Mouse (Mus musculus): Measurements from ENCODE around the gene Mmp2.
"Not testable (repeated sequence)": the region's sequence is repeated elsewhere in the genome, so short reads cannot be mapped to it uniquely, and the experiment has no call there.

The Mmp2 gene

GRCm38 (mm10) chr8:92827243-92828034, at the start of gene Mmp2:
Mmp2 (plus strand) TSS chr8:92827291.
- DNase-seq (ENCODE audit: low read depth, low spot score), result no peak

- DNase-seq (ENCODE audit: low read depth, low spot score), result no peak
Measured at GRCm38 (mm10) chr8:92780976-92781375, 46.1 kb upstream of the Mmp2 start.

DNA sequence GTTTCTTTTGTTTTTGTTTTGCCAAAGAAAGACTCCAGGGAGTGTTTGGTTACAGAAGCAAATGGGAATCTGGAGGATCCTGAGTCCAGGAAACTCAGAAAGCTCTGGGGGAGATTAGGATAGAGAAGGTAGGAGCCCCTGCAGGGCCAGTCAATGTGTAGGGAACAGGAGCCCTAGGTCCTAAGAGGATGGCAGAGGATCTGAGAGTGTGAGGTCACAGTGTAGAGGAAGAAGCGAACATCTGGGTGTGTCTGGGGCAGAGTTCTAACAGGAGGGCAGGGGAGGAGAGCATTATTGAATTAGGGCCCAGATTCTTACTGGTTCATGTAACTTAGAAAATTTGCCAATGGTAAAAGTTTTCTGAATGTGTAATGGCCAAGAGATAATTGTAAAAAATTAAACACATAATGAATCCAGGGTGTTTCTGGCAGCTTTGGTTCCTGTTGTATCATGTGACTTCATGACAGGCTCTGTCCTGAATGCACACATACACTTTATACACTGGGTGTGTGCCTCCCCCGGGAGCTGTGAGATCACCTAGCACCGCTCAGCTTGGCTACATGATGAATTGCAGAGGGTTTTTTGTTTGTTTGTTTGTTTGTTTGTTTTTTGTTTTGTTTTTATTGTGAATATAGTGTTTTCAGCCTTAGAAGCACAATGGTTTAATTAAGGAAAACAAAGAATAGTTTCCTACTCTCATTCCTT, 43.0 kb upstream of the Mmp2 start:
- no peak for DNase-seq (ENCODE audit: low read depth, low spot score)

GRCm38 (mm10) chr8:92790835-92791234, 36.3 kb upstream of the Mmp2 start:
- DNase-seq (ENCODE audit: low read depth, low spot score), result no peak

- not testable (repeated sequence) for DNase-seq (ENCODE audit: low read depth, low spot score)
Measured at GRCm38 (mm10) chr8:92791999-92792398, 35.1 kb upstream of the Mmp2 start.

DNA sequence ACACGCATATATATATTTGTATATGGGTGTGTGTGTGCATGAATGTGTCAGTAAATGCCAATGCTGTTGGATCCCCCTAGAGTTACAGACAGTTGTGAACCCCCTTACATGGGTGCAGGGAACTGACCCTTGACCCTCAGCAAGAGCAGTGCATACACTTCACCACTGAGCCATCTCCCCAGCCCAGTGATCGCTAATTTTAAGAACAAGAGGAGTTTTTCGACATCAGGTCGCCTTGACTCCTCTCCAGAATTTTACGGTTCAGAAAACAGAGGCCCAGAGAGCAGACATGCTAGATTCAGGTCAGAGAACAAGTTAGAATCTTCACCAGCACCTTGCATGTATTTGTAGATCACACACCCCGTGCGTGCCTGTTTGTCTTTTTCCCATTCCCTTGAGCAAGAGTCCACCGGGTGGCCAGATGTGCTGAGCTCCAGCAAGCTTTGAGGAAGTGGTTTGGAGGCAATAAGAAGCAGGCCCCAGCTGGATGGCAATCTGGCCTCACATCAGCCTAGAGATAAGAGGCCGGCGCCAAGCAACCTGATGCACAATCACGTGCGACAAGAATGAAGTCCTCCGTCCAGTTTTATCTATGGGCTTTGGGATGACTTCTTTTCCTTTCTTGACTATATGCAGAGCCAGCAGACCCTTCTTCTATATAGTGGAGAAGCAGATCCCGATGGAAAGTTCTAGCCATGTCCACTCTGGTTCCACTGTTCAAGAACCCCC, 33.1 kb upstream of the Mmp2 start:
- DNase-seq (ENCODE audit: low read depth, low spot score), result no peak

GRCm38 (mm10) chr8:92797527-92797931, 29.6 kb upstream of the Mmp2 start:
- DNase-seq (ENCODE audit: low read depth, low spot score), result no peak

DNA sequence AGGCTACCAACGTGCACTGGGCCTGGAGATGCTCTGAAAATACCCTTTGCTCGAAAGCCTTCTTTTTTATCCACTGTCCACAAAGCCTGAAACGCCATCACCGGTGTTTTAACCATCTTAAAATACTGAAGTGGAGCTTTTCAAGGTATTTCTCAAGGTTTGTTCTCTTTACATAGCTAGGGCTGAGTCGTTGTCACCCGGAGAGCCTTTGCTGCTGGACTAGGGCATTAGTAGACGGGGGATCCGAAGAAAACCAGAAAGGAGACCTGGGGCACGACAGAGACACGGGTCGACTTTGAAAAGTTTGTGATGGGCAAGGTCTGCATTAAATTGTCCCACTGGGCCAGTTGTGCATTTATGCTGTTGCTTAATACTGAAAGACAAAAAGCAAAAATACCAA, 27.7 kb upstream of the Mmp2 start:
- no peak for DNase-seq (ENCODE audit: low read depth, low spot score)

- DNase-seq (ENCODE audit: low read depth, low spot score), result no peak
Measured at GRCm38 (mm10) chr8:92801231-92801630, 25.9 kb upstream of the Mmp2 start.

GRCm38 (mm10) chr8:92802591-92802990, 24.5 kb upstream of the Mmp2 start:
- no peak for DNase-seq (ENCODE audit: low read depth, low spot score)

DNA sequence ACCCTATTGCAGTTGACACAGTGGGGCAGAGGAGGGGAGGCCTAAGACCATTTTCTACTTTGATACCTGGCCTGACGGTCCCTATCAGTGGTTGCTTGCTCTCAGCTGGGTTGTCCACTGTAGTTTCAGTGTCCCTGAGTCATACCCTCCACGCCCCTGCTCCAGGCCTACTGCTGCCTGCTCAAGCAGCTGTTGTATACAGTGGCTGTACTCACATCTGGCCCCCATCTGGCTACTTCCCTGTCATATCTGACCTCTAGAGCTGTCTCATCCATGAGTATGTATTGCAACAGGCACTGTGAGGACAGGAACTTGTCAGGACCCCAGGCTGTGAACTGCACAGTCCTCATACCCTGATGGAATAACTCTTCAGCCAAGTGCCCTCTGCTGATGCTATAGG, 14.3 kb upstream of the Mmp2 start:
- DNase-seq (ENCODE audit: low read depth, low spot score), result no peak

- no peak for DNase-seq (ENCODE audit: low read depth, low spot score)
Measured at GRCm38 (mm10) chr8:92815661-92816060, 11.4 kb upstream of the Mmp2 start.

- no peak for DNase-seq (ENCODE audit: low read depth, low spot score)
Measured at GRCm38 (mm10) chr8:92817928-92818818, 8.9 kb upstream of the Mmp2 start.

GRCm38 (mm10) chr8:92821151-92821550, 5.9 kb upstream of the Mmp2 start:
- no peak for DNase-seq (ENCODE audit: low read depth, low spot score)

GRCm38 (mm10) chr8:92822386-92822785, 4.7 kb upstream of the Mmp2 start:
- no peak for DNase-seq (ENCODE audit: low read depth, low spot score)

DNA sequence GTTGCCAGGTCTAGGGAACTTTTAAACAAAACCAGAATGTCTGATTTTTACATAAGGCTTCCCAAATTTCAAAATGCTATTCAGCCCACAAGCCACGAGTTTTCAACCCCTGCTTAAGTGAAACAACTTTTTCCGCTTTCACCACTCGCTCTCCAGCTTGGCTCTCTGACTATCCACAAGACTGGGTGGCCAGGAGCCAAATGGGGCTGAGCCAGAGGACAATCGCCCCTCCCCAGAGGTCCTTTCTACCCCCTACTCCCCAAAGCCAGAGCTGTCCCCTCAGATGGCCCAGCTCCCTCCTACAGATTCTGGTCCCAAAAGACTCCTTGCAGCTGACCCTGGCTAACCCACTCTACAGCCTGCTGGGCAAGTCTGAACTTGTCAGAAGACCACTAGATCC, 1.1 kb upstream of the Mmp2 start:
- no peak for DNase-seq (ENCODE audit: low read depth, low spot score)

GRCm38 (mm10) chr8:92828251-92828743, 1.2 kb downstream of the Mmp2 start:
- DNase-seq (ENCODE audit: low read depth, low spot score), result no peak

DNA sequence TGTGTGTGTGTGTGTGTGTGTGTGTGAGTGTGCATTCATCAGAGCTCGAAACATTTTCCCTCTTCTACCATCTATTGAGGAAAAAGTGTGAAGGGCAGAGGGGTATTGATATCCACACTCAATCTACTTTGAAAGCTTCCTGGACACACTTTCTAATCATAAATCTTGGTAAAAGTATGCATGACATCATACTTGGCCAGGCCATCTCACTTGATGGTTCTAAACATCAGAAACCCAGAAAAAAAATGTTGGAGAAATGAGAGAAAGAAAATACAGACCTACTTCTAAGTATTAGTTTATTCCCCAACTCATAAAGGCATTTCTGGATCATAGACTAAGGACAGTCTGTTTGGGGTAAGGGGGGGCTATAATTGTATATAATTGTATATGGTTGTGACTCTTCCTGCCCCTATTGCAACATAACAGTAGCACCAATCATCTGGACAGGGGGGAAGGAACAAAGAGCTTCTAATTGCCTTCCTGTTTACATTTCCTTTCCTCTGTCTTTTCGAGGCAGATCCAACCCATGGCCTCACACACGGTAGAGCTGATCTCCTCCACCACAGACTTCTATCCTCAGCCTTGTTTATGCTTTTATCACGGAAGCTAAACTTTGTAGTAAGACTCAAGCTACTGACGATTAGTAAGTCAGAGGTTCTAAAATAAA, 7.1 kb downstream of the Mmp2 start:
- DNase-seq (ENCODE audit: low read depth, low spot score), result no peak

GRCm38 (mm10) chr8:92834786-92835500, 7.9 kb downstream of the Mmp2 start:
- no peak for DNase-seq (ENCODE audit: low read depth, low spot score)

GRCm38 (mm10) chr8:92835901-92836300, 8.8 kb downstream of the Mmp2 start:
- DNase-seq (ENCODE audit: low read depth, low spot score), result no peak

All from A20 (cell line).